Mouse (Mus musculus): ENCODE data around the gene Olfr893. TPM values are rescaled to one million over a fixed set of nuclear protein-coding genes. Genes with fewer than 3 reads are reported as not detected.
"Not testable (repeated sequence)": the region's sequence is repeated elsewhere in the genome, so short reads cannot be mapped to it uniquely, and the experiment has no call there.

Gene Olfr893
- not detected in 2 replicates for polyA plus RNA-seq (2014; fragmentation: Nextera tagmentation; extraction: Ambion mirVana)

DNA sequence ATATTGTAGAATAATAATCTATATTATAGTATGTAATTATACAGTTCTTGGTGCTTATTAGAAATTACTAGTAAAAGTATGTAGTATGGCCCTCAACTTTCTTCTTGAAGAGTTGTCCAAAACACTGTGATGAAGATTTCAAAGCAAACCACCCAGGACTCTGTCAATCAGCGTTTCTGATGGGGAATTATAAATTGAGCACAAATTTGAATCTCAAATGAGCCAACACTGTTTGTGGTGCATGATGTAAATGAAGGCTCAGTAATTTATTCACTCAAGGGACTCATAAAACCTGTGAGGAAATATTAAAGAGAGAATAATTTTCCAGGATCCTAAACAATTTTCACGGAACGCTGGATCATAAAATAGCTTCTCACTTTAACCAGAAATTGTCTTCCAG, at the start of gene Olfr893:
TSS of gene Olfr893 (plus strand) at position 301 of the 400 bp plus-strand sequence.
- H3K4me3 ChIP-seq (ENCODE audit: low read depth, low read length), result no peak within 1 kb of the TSS
- ATAC-seq (ENCODE audit: insufficient number of reproducible peaks, insufficient read depth, low FRiP score, low read depth), result no peak
- 87% methylated on average over 3 of the region's 3 CpGs for WGBS
- H3K9me3 ChIP-seq (ENCODE audit: control insufficient read depth, low read depth, low read length), result no peaks in the 10 kb centered on the region
- no peak within 1 kb of the TSS for H3K27ac ChIP-seq (ENCODE audit: low read length)
- H3K9ac ChIP-seq (replicated peaks; ENCODE audit: low read depth, low read length), result no peak within 1 kb of the TSS
- no peaks in the 10 kb centered on the region for H3K4me1 ChIP-seq (ENCODE audit: control insufficient read depth, insufficient read depth, low read length)
- H3K4me2 ChIP-seq (replicated peaks; ENCODE audit: low read depth, low read length), result no peak within 1 kb of the TSS
- H3K27me3 ChIP-seq (ENCODE audit: control insufficient read depth, insufficient read depth, low read length), result no peaks in the 10 kb centered on the region
- no peaks in the 10 kb centered on the region for H3K36me3 ChIP-seq (ENCODE audit: control insufficient read depth, insufficient read depth, low read length)

DNA sequence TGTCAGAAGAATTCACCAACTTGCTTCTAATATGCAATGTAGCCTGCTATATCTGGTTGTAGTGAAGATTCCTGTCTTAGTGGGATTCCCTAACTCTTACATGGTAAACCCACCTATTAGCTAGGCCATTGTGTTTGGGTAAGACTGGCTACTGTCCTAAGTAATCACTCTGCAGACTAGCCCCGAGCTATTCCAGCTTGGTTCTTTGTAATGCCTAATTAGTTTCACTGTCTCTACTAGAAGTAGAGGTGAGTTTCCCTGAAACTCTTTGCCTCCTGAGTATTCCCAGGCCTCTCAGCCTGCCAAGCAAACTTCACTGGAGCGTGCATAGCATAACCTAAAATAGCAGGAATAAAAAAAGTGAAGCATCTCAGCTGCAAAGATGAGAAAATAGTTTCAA, 39.8 kb upstream of the Olfr893 start:
- not testable (repeated sequence) for ATAC-seq (ENCODE audit: insufficient number of reproducible peaks, insufficient read depth, low FRiP score, low read depth); H3K27me3 ChIP-seq (ENCODE audit: control insufficient read depth, insufficient read depth, low read length); H3K4me2 ChIP-seq (replicated peaks; ENCODE audit: low read depth, low read length); H3K36me3 ChIP-seq (ENCODE audit: control insufficient read depth, insufficient read depth, low read length); H3K27ac ChIP-seq (ENCODE audit: low read length); H3K4me3 ChIP-seq (ENCODE audit: low read depth, low read length); H3K9ac ChIP-seq (replicated peaks; ENCODE audit: low read depth, low read length); H3K4me1 ChIP-seq (ENCODE audit: control insufficient read depth, insufficient read depth, low read length); H3K9me3 ChIP-seq (ENCODE audit: control insufficient read depth, low read depth, low read length)
- WGBS, result 54% methylated on average over 2 of the region's 2 CpGs

DNA sequence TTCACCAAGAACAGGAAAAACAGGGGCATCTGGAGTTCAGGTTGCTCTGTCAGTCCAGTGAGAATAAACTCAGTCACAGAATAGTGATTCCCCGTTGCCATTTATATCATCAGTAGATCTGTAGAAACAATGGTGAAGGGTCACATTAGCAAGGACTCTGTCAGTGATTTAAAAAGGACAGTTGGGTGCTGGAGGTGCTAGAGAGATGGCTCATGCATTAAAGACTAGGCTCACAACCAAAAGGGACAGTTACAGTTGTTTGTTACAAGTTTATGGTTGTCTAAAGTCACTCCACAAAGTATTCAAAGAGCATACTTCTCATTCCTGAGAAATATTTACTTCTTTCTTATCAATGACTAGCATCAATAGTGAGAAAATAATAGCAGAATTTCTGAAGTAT, 27.4 kb upstream of the Olfr893 start, which contains the start of gene Olfr891:
TSS of gene Olfr891 (minus strand) at position 101 of the 400 bp plus-strand sequence.
- no peak within 1 kb of the TSS for H3K4me2 ChIP-seq (replicated peaks; ENCODE audit: low read depth, low read length)
- H3K9me3 ChIP-seq (ENCODE audit: control insufficient read depth, low read depth, low read length), result 0 out of 2 replicates have a peak, but pooled peaks cover 5% of the 10 kb centered on the region
- no peak for ATAC-seq (ENCODE audit: insufficient number of reproducible peaks, insufficient read depth, low FRiP score, low read depth)
- H3K27ac ChIP-seq (ENCODE audit: low read length), result no peak within 1 kb of the TSS
- H3K4me3 ChIP-seq (ENCODE audit: low read depth, low read length), result no peak within 1 kb of the TSS
- no peaks in the 10 kb centered on the region for H3K36me3 ChIP-seq (ENCODE audit: control insufficient read depth, insufficient read depth, low read length)
- H3K4me1 ChIP-seq (ENCODE audit: control insufficient read depth, insufficient read depth, low read length), result no peaks in the 10 kb centered on the region
- WGBS, result 86% methylated on average over 1 of the region's 1 CpGs
- no peaks in the 10 kb centered on the region for H3K27me3 ChIP-seq (ENCODE audit: control insufficient read depth, insufficient read depth, low read length)
- no peak within 1 kb of the TSS for H3K9ac ChIP-seq (replicated peaks; ENCODE audit: low read depth, low read length)

GRCm38 (mm10) chr9:38217755-38218154, 9.6 kb downstream of the Olfr893 start, which contains the start of gene Olfr894:
Olfr894 (plus strand) TSS chr9:38218055.
- no peak for ATAC-seq (ENCODE audit: insufficient number of reproducible peaks, insufficient read depth, low FRiP score, low read depth)
- no peaks in the 10 kb centered on the region for H3K9me3 ChIP-seq (ENCODE audit: control insufficient read depth, low read depth, low read length)
- H3K36me3 ChIP-seq (ENCODE audit: control insufficient read depth, insufficient read depth, low read length), result no peaks in the 10 kb centered on the region
- no peak within 1 kb of the TSS for H3K4me2 ChIP-seq (replicated peaks; ENCODE audit: low read depth, low read length)
- H3K4me3 ChIP-seq (ENCODE audit: low read depth, low read length), result no peak within 1 kb of the TSS
- H3K27ac ChIP-seq (ENCODE audit: low read length), result no peak within 1 kb of the TSS
- no peaks in the 10 kb centered on the region for H3K27me3 ChIP-seq (ENCODE audit: control insufficient read depth, insufficient read depth, low read length)
- no peaks in the 10 kb centered on the region for H3K4me1 ChIP-seq (ENCODE audit: control insufficient read depth, insufficient read depth, low read length)
- no peak within 1 kb of the TSS for H3K9ac ChIP-seq (replicated peaks; ENCODE audit: low read depth, low read length)

DNA sequence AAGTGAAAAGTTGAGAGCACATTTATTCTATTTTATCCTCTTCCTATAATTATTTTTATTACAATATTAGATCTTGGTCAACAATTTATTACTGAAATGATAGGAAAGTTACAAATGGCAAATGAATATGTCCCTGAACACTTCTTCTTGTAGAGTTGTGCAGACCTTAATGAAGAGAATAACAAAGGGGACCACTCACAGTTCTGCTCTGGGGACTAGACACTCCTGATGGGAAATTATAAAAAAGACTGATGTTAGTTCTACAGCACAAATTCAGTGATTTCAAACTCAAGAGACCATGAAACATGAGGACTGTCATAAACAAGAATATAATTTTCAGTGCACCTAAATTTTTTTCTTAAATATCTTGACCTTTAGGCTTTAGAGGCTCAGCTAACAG, 44.3 kb downstream of the Olfr893 start, which contains the start of gene Olfr143:
TSS of gene Olfr143 (plus strand) at position 301 of the 400 bp plus-strand sequence.
- Histone ChIP-seq H3K27ac (ENCODE audit: low read length) (no peak within 1 kb of the TSS), H3K4me3 (ENCODE audit: low read depth, low read length) (no peak within 1 kb of the TSS), H3K36me3 (ENCODE audit: control insufficient read depth, insufficient read depth, low read length) (no peaks in the 10 kb centered on the region), H3K4me1 (ENCODE audit: control insufficient read depth, insufficient read depth, low read length) (no peaks in the 10 kb centered on the region), H3K4me2 (replicated peaks; ENCODE audit: low read depth, low read length) (no peak within 1 kb of the TSS), H3K27me3 (ENCODE audit: control insufficient read depth, insufficient read depth, low read length) (no peaks in the 10 kb centered on the region), H3K9ac (replicated peaks; ENCODE audit: low read depth, low read length) (no peak within 1 kb of the TSS), H3K9me3 (ENCODE audit: control insufficient read depth, low read depth, low read length) (no peaks in the 10 kb centered on the region)
- no peak for ATAC-seq (ENCODE audit: insufficient number of reproducible peaks, insufficient read depth, low FRiP score, low read depth)

Other genes with a start within 250 kb of the Olfr893 start
- not detected in 2 replicates for gene Olfr881, start 216.5 kb upstream of the Olfr893 start, polyA plus RNA-seq (2014; fragmentation: Nextera tagmentation; extraction: Ambion mirVana)
- gene Olfr883, start 182.6 kb upstream of the Olfr893 start, polyA plus RNA-seq (2014; fragmentation: Nextera tagmentation; extraction: Ambion mirVana), result not detected in 2 replicates
- gene Olfr884, start 161.8 kb upstream of the Olfr893 start, polyA plus RNA-seq (2014; fragmentation: Nextera tagmentation; extraction: Ambion mirVana), result not detected in 2 replicates
- gene Olfr885, start 147.0 kb upstream of the Olfr893 start, polyA plus RNA-seq (2014; fragmentation: Nextera tagmentation; extraction: Ambion mirVana), result not detected in 2 replicates
- not detected in 2 replicates for gene Olfr887, start 124.3 kb upstream of the Olfr893 start, polyA plus RNA-seq (2014; fragmentation: Nextera tagmentation; extraction: Ambion mirVana)
- not detected in 2 replicates for gene Olfr888, start 100.2 kb upstream of the Olfr893 start, polyA plus RNA-seq (2014; fragmentation: Nextera tagmentation; extraction: Ambion mirVana)
- gene Olfr889, start 93.2 kb upstream of the Olfr893 start, polyA plus RNA-seq (2014; fragmentation: Nextera tagmentation; extraction: Ambion mirVana), result 0.07 and 0.12 TPM in 2 replicates
- not detected in 2 replicates for gene Olfr890, start 65.8 kb upstream of the Olfr893 start, polyA plus RNA-seq (2014; fragmentation: Nextera tagmentation; extraction: Ambion mirVana)
- gene Olfr891, start 27.5 kb upstream of the Olfr893 start, polyA plus RNA-seq (2014; fragmentation: Nextera tagmentation; extraction: Ambion mirVana), result not detected in 2 replicates
- gene Olfr894, start 9.7 kb downstream of the Olfr893 start, polyA plus RNA-seq (2014; fragmentation: Nextera tagmentation; extraction: Ambion mirVana), result not detected in 2 replicates
- gene Olfr143, start 44.4 kb downstream of the Olfr893 start, polyA plus RNA-seq (2014; fragmentation: Nextera tagmentation; extraction: Ambion mirVana), result not detected in 2 replicates
- not detected in 2 replicates for gene Olfr895, start 59.5 kb downstream of the Olfr893 start, polyA plus RNA-seq (2014; fragmentation: Nextera tagmentation; extraction: Ambion mirVana)
- gene Olfr896-ps1, start 82.7 kb downstream of the Olfr893 start, polyA plus RNA-seq (2014; fragmentation: Nextera tagmentation; extraction: Ambion mirVana), result not detected in 2 replicates
- gene Olfr25, start 120.7 kb downstream of the Olfr893 start, polyA plus RNA-seq (2014; fragmentation: Nextera tagmentation; extraction: Ambion mirVana), result not detected in 2 replicates
- not detected in 2 replicates for gene Olfr898, start 140.0 kb downstream of the Olfr893 start, polyA plus RNA-seq (2014; fragmentation: Nextera tagmentation; extraction: Ambion mirVana)
- not detected in 2 replicates for gene Olfr250, start 158.5 kb downstream of the Olfr893 start, polyA plus RNA-seq (2014; fragmentation: Nextera tagmentation; extraction: Ambion mirVana)
- gene Olfr251, start 168.7 kb downstream of the Olfr893 start, polyA plus RNA-seq (2014; fragmentation: Nextera tagmentation; extraction: Ambion mirVana), result not detected in 2 replicates
- not detected in 2 replicates for gene Olfr147, start 193.3 kb downstream of the Olfr893 start, polyA plus RNA-seq (2014; fragmentation: Nextera tagmentation; extraction: Ambion mirVana)
- gene Olfr901, start 221.1 kb downstream of the Olfr893 start, polyA plus RNA-seq (2014; fragmentation: Nextera tagmentation; extraction: Ambion mirVana), result not detected in 2 replicates
- not detected in 2 replicates for gene Olfr902, start 239.3 kb downstream of the Olfr893 start, polyA plus RNA-seq (2014; fragmentation: Nextera tagmentation; extraction: Ambion mirVana)

All from stomach, embryonic 14.5 days (tissue).